Mouse (Mus musculus): ENCODE measurements around the gene 4933411K16Rik. TPM values are rescaled to one million over a fixed set of nuclear protein-coding genes. Genes with fewer than 3 reads are reported as not detected.

4933411K16Rik gene
- polyA plus RNA-seq, 1 experiment from 2014 or later: not detected

- 77% methylated on average over 1 of the region's 1 CpGs for WGBS
- H3K27me3 ChIP-seq (ENCODE audit: insufficient read depth, low read length): no peaks in the 10 kb centered on the region
- ATAC-seq (ENCODE audit: insufficient read depth) (no peak), DNase-seq (no peak)
- no peaks in the 10 kb centered on the region for H3K4me1 ChIP-seq (ENCODE audit: insufficient read depth)
- no peaks in the 10 kb centered on the region for H3K9me3 ChIP-seq (ENCODE audit: low read depth, low read length)
- no peak overlapping the region for H3K27ac ChIP-seq (ENCODE audit: low read depth)
- H3K9ac ChIP-seq: no peak overlapping the region
- no peak overlapping the region for H3K4me3 ChIP-seq (ENCODE audit: low read depth, low read length)
- TF ChIP-seq CTCF (IDR thresholded peaks at IDR 0.05; ENCODE audit: low read depth): no peak
- H3K4me2 ChIP-seq: no peak overlapping the region
- no peaks in the 10 kb centered on the region for H3K36me3 ChIP-seq (ENCODE audit: insufficient read depth)
Measured at GRCm38 (mm10) chr19:42050251-42050650, 1.8 kb upstream of the 4933411K16Rik start.

- no peaks in the 10 kb centered on the region for H3K9me3 ChIP-seq (ENCODE audit: low read depth, low read length)
- ATAC-seq (ENCODE audit: insufficient read depth) (no peak), DNase-seq (no peak)
- no peak overlapping the region for H3K9ac ChIP-seq
- no peak for TF ChIP-seq CTCF (IDR thresholded peaks at IDR 0.05; ENCODE audit: low read depth)
- WGBS: 84% methylated on average over 3 of the region's 3 CpGs
- no peak overlapping the region for H3K4me2 ChIP-seq
- H3K4me3 ChIP-seq (ENCODE audit: low read depth, low read length): no peak overlapping the region
- H3K27ac ChIP-seq (ENCODE audit: low read depth): no peak overlapping the region
- no peaks in the 10 kb centered on the region for H3K4me1 ChIP-seq (ENCODE audit: insufficient read depth)
- H3K36me3 ChIP-seq (ENCODE audit: insufficient read depth): no peaks in the 10 kb centered on the region
- no peaks in the 10 kb centered on the region for H3K27me3 ChIP-seq (ENCODE audit: insufficient read depth, low read length)
Measured at GRCm38 (mm10) chr19:42051351-42051750, 697 bp upstream of the 4933411K16Rik start.

GRCm38 (mm10) chr19:42054255-42054654 lies 2.2 kb downstream of the 4933411K16Rik start:
- Histone ChIP-seq H3K36me3 (ENCODE audit: insufficient read depth) (no peaks in the 10 kb centered on the region), H3K4me1 (ENCODE audit: insufficient read depth) (no peaks in the 10 kb centered on the region), H3K4me2 (no peak overlapping the region), H3K9ac (no peak overlapping the region), H3K27ac (ENCODE audit: low read depth) (no peak overlapping the region), H3K4me3 (ENCODE audit: low read depth, low read length) (no peak overlapping the region), H3K27me3 (ENCODE audit: insufficient read depth, low read length) (no peaks in the 10 kb centered on the region), H3K9me3 (ENCODE audit: low read depth, low read length) (no peaks in the 10 kb centered on the region)
- no peak for TF ChIP-seq CTCF (IDR thresholded peaks at IDR 0.05; ENCODE audit: low read depth)
- ATAC-seq (ENCODE audit: insufficient read depth): no peak
- peak; percentile 24 for DNase-seq
- 66% methylated on average over 6 of the region's 6 CpGs for WGBS

GRCm38 (mm10) chr19:42055881-42056280 lies 3.8 kb downstream of the 4933411K16Rik start:
- ATAC-seq (ENCODE audit: insufficient read depth): no peak
- no peak overlapping the region for H3K9ac ChIP-seq
- H3K27me3 ChIP-seq (ENCODE audit: insufficient read depth, low read length): no peaks in the 10 kb centered on the region
- no peak for TF ChIP-seq CTCF (IDR thresholded peaks at IDR 0.05; ENCODE audit: low read depth)
- no peak overlapping the region for H3K4me3 ChIP-seq (ENCODE audit: low read depth, low read length)
- 81% methylated on average over 2 of the region's 2 CpGs for WGBS
- no peaks in the 10 kb centered on the region for H3K36me3 ChIP-seq (ENCODE audit: insufficient read depth)
- H3K4me2 ChIP-seq: no peak overlapping the region
- no peaks in the 10 kb centered on the region for H3K9me3 ChIP-seq (ENCODE audit: low read depth, low read length)
- no peak for DNase-seq
- no peak overlapping the region for H3K27ac ChIP-seq (ENCODE audit: low read depth)
- H3K4me1 ChIP-seq (ENCODE audit: insufficient read depth): no peaks in the 10 kb centered on the region

- no peak overlapping the region for H3K27ac ChIP-seq (ENCODE audit: low read depth)
- no peaks in the 10 kb centered on the region for H3K4me1 ChIP-seq (ENCODE audit: insufficient read depth)
- WGBS: 67% methylated on average over 6 of the region's 6 CpGs
Measured at GRCm38 (mm10) chr19:42056719-42057409, 4.8 kb downstream of the 4933411K16Rik start.

GRCm38 (mm10) chr19:42058426-42058825 lies 6.4 kb downstream of the 4933411K16Rik start:
- no peaks in the 10 kb centered on the region for H3K36me3 ChIP-seq (ENCODE audit: insufficient read depth)
- no peak overlapping the region for H3K9ac ChIP-seq
- ATAC-seq (ENCODE audit: insufficient read depth) (no peak), DNase-seq (no peak)
- no peaks in the 10 kb centered on the region for H3K4me1 ChIP-seq (ENCODE audit: insufficient read depth)
- no peaks in the 10 kb centered on the region for H3K9me3 ChIP-seq (ENCODE audit: low read depth, low read length)
- H3K27ac ChIP-seq (ENCODE audit: low read depth): no peak overlapping the region
- H3K4me3 ChIP-seq (ENCODE audit: low read depth, low read length): no peak overlapping the region
- no peak overlapping the region for H3K4me2 ChIP-seq
- 53% methylated on average over 7 of the region's 7 CpGs for WGBS
- H3K27me3 ChIP-seq (ENCODE audit: insufficient read depth, low read length): no peaks in the 10 kb centered on the region
- no peak for TF ChIP-seq CTCF (IDR thresholded peaks at IDR 0.05; ENCODE audit: low read depth)

More at GRCm38 (mm10) chr19:42056719-42057409, 4.8 kb downstream of the 4933411K16Rik start:
- no peak for ATAC-seq (ENCODE audit: insufficient read depth)
- Histone ChIP-seq H3K36me3 (ENCODE audit: insufficient read depth) (no peaks in the 10 kb centered on the region), H3K4me2 (no peak overlapping the region), H3K9me3 (ENCODE audit: low read depth, low read length) (no peaks in the 10 kb centered on the region), H3K4me3 (ENCODE audit: low read depth, low read length) (no peak overlapping the region), H3K27me3 (ENCODE audit: insufficient read depth, low read length) (no peaks in the 10 kb centered on the region), H3K9ac (no peak overlapping the region)
- TF ChIP-seq CTCF (IDR thresholded peaks at IDR 0.05; ENCODE audit: low read depth): no peak
- DNase-seq: no peak

GRCm38 (mm10) chr19:42061443-42061842 lies 9.4 kb downstream of the 4933411K16Rik start:
- H3K36me3 ChIP-seq (ENCODE audit: insufficient read depth): no peaks in the 10 kb centered on the region
- H3K4me2 ChIP-seq: no peak overlapping the region
- H3K4me1 ChIP-seq (ENCODE audit: insufficient read depth): no peaks in the 10 kb centered on the region
- no peaks in the 10 kb centered on the region for H3K9me3 ChIP-seq (ENCODE audit: low read depth, low read length)
- no peak overlapping the region for H3K9ac ChIP-seq
- DNase-seq (no peak), ATAC-seq (ENCODE audit: insufficient read depth) (no peak)
- no peak overlapping the region for H3K4me3 ChIP-seq (ENCODE audit: low read depth, low read length)
- 83% methylated on average over 7 of the region's 7 CpGs for WGBS
- H3K27me3 ChIP-seq (ENCODE audit: insufficient read depth, low read length): no peaks in the 10 kb centered on the region
- TF ChIP-seq CTCF (IDR thresholded peaks at IDR 0.05; ENCODE audit: low read depth): no peak
- no peak overlapping the region for H3K27ac ChIP-seq (ENCODE audit: low read depth)
